Mouse (Mus musculus) regulatory T cell (primary cell): ENCODE results near the gene Pmvk.

Experiments used
- in situ Hi-C: fragments of 300-600 bp; cut with MboI, MseI; formaldehyde crosslinking; loops from one replicate; pipeline ENCODE4 v1.15.1; 2025; ENCODE audit warnings: high pct_unique_total_duplicates

Gene Pmvk

GRCm38 (mm10) chr3:89454401-89455177 lies at the start of gene Pmvk:
TSS of gene Pmvk (plus strand) at chr3:89454541.
- in situ Hi-C loops: no loop called here

GRCm38 (mm10) chr3:89406887-89407286 lies 47.5 kb upstream of the Pmvk start:
- in situ Hi-C loops: no loop called here

- in situ Hi-C loops: no loop called here
Observed at GRCm38 (mm10) chr3:89408448-89408847, 45.9 kb upstream of the Pmvk start.

DNA sequence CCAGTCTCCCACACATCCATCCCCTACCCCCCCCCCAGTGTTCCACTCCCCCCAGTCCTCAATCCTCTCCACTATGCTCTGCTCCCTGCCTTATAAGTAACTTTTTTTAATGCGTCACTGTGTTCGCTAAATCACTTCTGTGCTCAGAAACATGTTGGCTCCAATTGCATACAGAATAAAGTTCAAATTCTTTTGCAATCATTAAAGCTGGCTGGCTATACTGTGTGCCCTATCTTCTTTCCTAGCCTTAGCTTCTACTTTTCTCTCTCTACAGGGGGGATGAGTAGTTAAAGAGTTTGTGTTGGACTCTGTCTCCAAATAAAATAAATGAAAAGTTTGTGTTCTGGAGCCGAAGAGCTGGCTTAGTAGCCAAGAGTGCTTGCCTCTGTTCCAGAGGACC lies 44.6 kb upstream of the Pmvk start:
- in situ Hi-C loops: no loop called here

DNA sequence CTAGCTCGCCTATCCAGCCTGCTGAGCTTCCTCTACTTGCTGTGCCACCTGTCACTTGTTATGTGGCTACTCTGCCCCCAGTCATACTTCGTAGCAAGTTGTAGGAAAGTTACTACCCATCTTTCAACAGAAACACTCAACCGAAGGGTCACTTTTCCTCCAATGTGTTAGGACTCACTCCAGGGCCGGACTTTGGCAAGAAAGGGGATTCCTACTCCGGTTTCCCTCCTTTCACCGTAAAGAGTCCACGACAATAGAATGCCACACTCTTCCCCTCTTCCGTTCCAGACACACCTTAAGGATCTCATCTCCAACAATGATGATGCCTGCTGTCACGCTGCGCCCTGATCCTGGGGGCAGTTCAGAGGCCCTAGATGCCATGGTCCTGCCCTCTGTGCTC lies 43.5 kb upstream of the Pmvk start:
- in situ Hi-C loops: no loop called here

- in situ Hi-C loops: no loop called here
Observed at GRCm38 (mm10) chr3:89411490-89412393, 42.6 kb upstream of the Pmvk start, which contains the start of gene Flad1. TSS of gene Flad1 (minus strand) at chr3:89411870.

- in situ Hi-C loops: no loop called here
Observed at GRCm38 (mm10) chr3:89416158-89416557, 38.2 kb upstream of the Pmvk start.

GRCm38 (mm10) chr3:89417131-89417530 lies 37.2 kb upstream of the Pmvk start:
- in situ Hi-C loops: no loop called here

GRCm38 (mm10) chr3:89417840-89418169 lies 36.5 kb upstream of the Pmvk start:
- in situ Hi-C loops: no loop called here

DNA sequence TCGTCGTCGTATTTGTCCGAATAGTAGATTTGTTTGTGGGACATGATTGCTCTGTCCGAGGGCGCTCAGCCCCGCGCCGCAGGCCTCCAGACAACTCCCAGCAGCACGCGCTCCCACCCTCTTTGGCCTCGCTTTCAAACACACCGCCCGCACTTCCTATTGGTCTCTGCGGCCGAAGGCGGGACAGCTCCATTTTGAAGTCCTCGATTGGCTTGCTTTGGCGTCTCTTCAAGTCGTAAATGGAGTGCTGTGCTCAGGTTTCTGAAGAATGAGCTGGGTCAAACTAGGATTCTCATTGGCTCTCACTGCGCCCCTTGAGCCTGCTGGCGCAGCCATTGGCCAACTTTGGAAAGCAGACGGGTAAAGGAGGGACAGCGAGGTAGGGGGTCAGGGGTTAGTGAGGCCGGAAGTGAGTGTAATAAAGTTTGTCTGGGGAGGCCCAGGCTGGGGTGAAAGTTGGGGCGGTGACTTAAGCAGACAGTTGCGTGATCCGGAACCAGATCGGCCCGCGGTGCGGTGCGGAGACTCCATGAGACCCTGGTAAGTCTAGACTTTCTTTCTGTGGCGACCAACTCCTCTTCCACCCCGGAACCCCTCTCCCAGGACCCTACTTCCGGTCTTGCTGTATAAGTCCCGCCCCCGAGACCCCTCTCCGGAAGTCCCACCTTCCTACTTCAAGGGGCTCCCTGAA lies 36.0 kb upstream of the Pmvk start, which contains the start of the genes Cks1b and Shc1:
Cks1b (minus strand) TSS at position 214 of the 691 bp plus-strand sequence.
Shc1 (plus strand) TSS at position 274 of the 691 bp plus-strand sequence.
- in situ Hi-C loops: no loop called here

DNA sequence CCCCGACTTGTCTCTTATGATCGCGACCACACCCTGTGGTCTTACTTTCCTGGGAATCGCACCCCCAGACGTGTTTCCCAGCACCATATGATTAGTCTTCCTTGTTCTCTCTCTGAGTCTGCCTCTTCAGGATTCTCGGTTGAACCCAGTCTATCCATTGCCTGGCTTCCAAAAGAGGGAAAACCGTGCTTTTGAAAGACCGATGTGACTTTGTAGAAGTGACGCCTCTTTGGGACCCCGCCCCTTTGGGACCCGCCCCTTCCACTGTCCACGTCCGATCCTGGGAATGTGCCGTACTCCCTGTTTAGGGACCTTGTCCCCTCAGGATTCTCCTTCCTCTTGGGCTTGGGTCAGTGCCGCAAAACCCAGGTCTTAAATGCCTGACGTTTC lies 35.5 kb upstream of the Pmvk start:
- in situ Hi-C loops: no loop called here

GRCm38 (mm10) chr3:89419571-89419970 lies 34.8 kb upstream of the Pmvk start:
- in situ Hi-C loops: no loop called here

- in situ Hi-C loops: no loop called here
Observed at GRCm38 (mm10) chr3:89419981-89420380, 34.4 kb upstream of the Pmvk start.

DNA sequence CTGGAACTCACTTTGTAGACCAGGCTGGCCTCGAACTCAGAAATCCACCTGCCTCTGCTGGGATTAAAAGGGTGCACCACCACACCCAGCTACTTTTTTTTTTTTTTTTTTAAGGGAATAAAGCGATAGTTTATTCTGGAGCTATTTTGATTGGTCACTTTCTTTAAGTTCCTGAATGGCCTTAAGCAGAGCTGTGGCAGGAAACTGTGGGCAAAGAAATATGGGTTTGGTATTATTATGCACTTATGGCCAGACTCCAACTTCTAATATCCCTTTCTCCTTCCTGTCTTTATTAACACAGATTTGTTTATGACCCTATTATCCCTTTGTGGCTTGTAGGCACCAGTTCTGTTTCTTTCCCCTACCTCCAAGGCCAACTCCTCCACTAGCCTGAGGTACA lies 33.9 kb upstream of the Pmvk start:
- in situ Hi-C loops: no loop called here

DNA sequence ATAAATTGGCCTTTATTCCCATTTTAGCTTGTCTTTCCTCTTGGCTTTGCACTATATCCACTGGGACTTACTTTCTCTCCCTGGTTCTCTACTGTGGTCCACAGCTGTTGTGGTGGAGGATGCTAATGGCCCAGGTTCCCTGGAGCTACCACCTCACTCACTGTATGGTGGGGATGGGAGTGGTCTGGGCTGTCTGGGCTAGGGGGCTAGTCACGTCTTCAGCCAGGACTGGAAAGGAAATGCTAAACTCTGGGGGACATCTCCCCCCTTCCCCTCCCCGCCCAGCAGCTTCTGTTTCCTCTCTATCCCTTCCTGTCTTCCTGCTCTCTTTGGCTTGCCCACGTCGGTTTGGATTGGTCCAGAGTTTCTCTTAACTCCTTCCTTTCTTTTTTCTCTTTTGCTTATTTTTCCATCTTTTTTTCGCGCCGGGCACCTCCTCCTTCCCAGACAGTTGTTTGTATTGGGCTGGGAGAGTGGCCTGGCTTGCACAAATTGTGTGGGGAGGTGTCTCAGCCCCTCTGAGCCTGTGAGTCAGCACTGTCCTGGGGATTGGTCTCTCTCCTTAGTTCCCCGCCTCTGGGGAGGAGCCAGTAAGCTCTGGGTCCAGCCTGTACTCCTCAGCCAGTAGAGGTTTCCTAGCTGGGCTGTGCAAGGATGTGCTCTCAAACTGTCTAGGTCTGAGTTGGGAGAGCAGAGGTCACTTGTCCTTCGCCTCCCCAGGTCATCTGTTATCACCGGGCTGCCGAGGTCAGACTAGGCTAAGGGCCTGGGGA lies 33.2 kb upstream of the Pmvk start:
- in situ Hi-C loops: no loop called here

DNA sequence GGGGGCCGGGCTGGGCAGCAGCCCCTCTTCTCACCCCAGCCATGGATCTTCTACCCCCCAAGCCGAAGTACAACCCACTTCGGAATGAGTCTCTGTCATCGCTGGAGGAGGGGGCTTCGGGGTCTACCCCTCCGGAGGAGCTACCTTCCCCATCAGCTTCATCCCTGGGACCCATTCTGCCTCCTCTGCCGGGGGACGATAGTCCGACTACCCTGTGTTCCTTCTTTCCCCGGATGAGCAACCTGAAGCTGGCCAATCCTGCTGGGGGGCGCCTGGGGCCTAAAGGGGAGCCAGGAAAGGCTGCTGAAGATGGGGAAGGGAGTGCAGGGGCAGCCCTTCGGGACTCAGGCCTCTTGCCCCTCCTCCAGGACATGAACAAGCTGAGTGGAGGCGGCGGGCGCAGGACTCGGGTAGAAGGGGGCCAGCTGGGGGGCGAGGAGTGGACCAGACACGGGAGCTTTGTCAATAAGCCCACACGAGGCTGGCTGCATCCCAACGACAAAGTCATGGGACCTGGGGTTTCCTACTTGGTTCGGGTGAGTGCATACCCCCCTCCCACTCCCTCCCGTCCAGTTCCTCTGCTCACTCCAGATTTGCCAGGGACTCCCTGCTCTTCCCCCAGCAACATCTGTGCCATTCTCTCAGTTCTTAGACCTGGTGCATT lies 32.4 kb upstream of the Pmvk start:
- in situ Hi-C loops: no loop called here

GRCm38 (mm10) chr3:89422556-89423205 lies 31.7 kb upstream of the Pmvk start:
- in situ Hi-C loops: no loop called here

DNA sequence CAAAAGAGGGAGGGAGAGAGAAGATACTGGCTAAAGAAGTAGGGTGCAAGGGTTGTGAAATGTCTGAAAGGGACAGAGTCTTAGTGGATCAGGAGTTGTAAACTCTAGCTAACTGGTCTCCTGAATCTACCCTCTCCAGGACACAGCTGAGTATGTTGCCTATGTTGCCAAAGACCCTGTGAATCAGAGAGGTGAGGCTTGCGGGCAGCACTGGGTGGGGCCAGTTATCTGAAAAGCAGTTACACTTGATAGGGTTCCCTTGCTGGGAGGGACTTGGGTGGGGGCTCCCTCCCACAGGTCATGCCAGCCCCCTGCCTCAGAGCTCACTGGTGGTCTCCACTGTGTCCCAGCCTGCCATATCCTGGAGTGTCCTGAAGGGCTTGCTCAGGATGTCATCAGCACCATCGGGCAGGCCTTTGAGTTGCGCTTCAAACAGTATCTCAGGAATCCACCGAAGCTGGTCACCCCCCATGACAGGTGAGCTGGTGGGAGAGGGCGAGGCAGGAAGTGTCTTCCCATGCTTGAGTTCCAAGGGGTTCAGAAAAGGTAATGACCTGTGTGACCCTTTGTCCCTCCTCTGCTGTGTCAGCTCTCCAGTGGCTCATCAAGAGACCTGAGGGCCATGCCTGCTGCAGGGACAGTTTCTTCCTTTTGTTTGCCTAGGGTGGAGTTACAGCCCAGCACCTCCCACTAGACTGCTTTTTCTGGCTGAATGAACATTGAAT lies 29.8 kb upstream of the Pmvk start:
- in situ Hi-C loops: no loop called here

- in situ Hi-C loops: no loop called here
Observed at GRCm38 (mm10) chr3:89425141-89425525, 29.2 kb upstream of the Pmvk start.

DNA sequence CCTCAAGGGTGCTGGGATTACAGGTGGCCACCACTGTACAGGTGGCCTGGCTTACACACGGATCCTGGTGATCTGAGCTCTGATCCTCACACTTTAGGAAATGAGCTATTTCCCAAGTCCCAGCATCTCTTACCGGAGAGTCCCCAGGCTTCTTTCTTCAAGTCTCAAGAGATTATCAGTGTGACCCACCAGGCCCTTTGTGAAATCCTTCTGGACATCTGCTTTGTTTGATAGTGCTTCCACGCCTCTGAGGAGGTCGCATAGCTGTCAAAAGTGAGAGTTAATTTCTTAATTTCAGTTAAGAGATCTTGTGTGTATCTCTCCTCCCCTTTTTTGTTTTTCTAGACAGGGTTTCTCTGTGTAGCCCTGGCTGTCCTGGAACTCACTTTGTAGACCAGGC lies 28.5 kb upstream of the Pmvk start:
- in situ Hi-C loops: no loop called here
